Mouse (Mus musculus) hindbrain, embryonic 10.5 days (tissue): ENCODE data around the gene Tbc1d4. TPM values are rescaled to one million over a fixed set of nuclear protein-coding genes. Genes with fewer than 3 reads are reported as not detected.

Experiments used
- DNase-seq: peaks from one replicate; pipeline ENCODE4 v3.0.0-alpha.2; 2017; ENCODE audit warnings: low spot score
- H3K27ac ChIP-seq: fragments of 300-500 bp; sonication (generic); 2 replicates; pipeline ENCODE4 v1.5.1; 2016; ENCODE audit warnings: mild to moderate bottlenecking, moderate library complexity
- H3K27me3 ChIP-seq: fragments of 300-500 bp; sonication (generic); 2 replicates; pipeline ENCODE4 v1.6.1; 2016; ENCODE audit warnings: mild to moderate bottlenecking; ENCODE audit not compliant: poor library complexity, insufficient read depth, severe bottlenecking
- H3K36me3 ChIP-seq: fragments of 300-500 bp; sonication (generic); 2 replicates; pipeline ENCODE4 v1.6.1; 2016; ENCODE audit warnings: mild to moderate bottlenecking, moderate library complexity
- H3K4me1 ChIP-seq: fragments of 300-500 bp; sonication (generic); replicated peaks from 2 replicates; pipeline ENCODE4 v1.6.1; 2016; ENCODE audit warnings: mild to moderate bottlenecking
- H3K4me3 ChIP-seq: fragments of 300-500 bp; sonication (generic); 2 replicates; pipeline ENCODE4 v1.5.1; 2016; ENCODE audit warnings: mild to moderate bottlenecking, moderate library complexity
- H3K9me3 ChIP-seq: fragments of 300-500 bp; sonication (generic); 2 replicates; pipeline ENCODE4 v1.6.1; 2016; ENCODE audit warnings: mild to moderate bottlenecking, moderate library complexity
- WGBS: fragments of 180-500 bp; shearing (Covaris S2); methylation state at CpG from one replicate; pipeline ENCODE4 v1.1.7; 2016; 5-methylcytosine and 5-hydroxymethylcytosine counted together
- polyA plus RNA-seq: library from polyadenylated mRNA; unstranded; fragments of >200 nt; fragmentation: Nextera tagmentation; extraction: Ambion mirVana; gene quantifications from 2 replicates; pipeline ENCODE4 v1.2.1, GENCODE M21; 2016

The Tbc1d4 gene
- polyA plus RNA-seq, 1 experiment from 2014 or later, result 6.0 TPM

DNA sequence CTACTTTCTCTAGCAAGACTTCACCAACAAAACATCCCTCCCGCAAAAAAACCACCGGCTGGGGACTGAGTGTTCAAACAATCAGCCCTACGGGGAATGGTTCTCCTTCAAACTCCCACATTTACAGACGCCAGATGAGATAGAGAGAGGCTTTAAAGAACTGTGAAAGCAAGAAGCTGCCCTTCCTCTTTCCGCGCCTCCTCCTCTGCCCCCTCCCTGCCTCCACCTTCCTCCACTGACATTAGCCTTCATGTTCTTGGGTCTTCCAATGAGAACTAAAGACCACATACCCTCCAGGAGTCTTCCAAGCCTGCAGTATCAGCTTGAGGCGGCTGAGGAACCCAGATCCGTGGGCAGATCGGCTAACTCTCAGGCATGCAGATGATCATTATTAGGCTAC lies 7.2 kb upstream of the Tbc1d4 start:
- Histone ChIP-seq H3K9me3 (no peaks in the 10 kb centered on the region), H3K4me1 (peaks cover 4% of the 10 kb centered on the region; the same call in 1 of the 2 replicates), H3K4me3 (no peak overlapping the region), H3K36me3 (no peaks in the 10 kb centered on the region), H3K27ac (no peak overlapping the region), H3K27me3 (no peaks in the 10 kb centered on the region)
- 75% methylated on average over 9 of the region's 9 CpGs for WGBS
- DNase-seq, result no peak

GRCm38 (mm10) chr14:101613206-101613605 lies 4.2 kb upstream of the Tbc1d4 start:
- no peak for DNase-seq
- H3K36me3 ChIP-seq, result no peaks in the 10 kb centered on the region
- no peak overlapping the region for H3K4me3 ChIP-seq
- H3K4me1 ChIP-seq, result peaks cover 11% of the 10 kb centered on the region; the same call in 1 of the 2 replicates
- 72% methylated on average over 1 of the region's 1 CpGs for WGBS
- H3K27ac ChIP-seq, result no peak overlapping the region
- H3K27me3 ChIP-seq, result peaks cover 3% of the 10 kb centered on the region
- H3K9me3 ChIP-seq, result no peaks in the 10 kb centered on the region

GRCm38 (mm10) chr14:101610701-101611100 lies 1.7 kb upstream of the Tbc1d4 start:
- DNase-seq, result no peak
- Histone ChIP-seq H3K27me3 (peaks cover 20% of the 10 kb centered on the region), H3K4me1 (peaks cover 22% of the 10 kb centered on the region), H3K36me3 (no peaks in the 10 kb centered on the region), H3K4me3 (no peak overlapping the region), H3K27ac (no peak overlapping the region), H3K9me3 (no peaks in the 10 kb centered on the region)
- WGBS, result 86% methylated on average over 10 of the region's 10 CpGs

DNA sequence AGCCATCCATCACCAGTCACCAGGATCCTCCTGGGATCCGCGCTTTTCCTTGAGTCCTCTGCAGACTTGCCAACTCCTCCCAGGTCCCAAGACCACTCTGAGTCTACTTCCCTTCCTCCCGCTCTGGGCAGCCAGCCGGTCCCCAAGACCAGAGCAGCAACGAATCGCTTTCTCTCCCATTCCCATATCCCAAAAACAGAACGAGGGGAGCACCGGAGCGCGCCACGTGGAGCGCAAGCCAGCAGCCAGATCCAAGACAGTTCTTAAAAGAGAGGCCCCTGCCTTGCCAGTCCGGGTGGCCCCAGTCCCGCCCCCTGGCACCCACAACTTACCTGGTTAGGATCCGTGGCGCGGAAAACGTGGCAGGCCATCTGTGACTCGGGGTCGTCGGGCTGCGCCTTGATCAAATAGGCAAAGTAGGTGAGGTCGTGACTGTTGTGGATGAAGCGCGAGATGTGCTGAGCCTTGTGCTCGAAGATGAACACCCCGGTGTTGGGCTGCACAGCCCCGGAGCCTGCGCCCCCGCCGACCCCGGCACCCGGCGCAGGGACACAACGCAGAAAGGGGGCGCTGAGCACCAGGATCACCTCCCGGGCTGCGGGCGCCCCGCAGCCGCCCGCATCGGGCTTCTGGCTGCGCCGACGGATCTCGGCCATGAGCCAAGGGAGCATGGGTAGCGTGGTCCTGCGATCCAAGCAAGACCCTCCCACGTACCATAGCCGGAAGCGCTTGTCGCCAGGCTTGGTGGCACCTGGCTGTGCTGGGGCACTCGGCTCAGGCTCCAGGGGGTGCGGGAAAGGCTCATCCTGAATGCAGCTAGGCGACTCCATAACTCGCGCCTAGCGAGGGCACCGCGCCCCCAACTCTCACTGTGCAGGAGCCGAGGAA lies 1.1 kb downstream of the Tbc1d4 start:
- Histone ChIP-seq H3K36me3 (no peaks in the 10 kb centered on the region), H3K9me3 (no peaks in the 10 kb centered on the region), H3K4me3 (peak overlapping the region; percentile 80), H3K27ac (peak overlapping the region; percentile 86), H3K4me1 (peaks cover 21% of the 10 kb centered on the region), H3K27me3 (peaks cover 20% of the 10 kb centered on the region)
- DNase-seq, result peak; percentile 61
- WGBS, result under 1% methylated on average over 62 of the region's 62 CpGs

DNA sequence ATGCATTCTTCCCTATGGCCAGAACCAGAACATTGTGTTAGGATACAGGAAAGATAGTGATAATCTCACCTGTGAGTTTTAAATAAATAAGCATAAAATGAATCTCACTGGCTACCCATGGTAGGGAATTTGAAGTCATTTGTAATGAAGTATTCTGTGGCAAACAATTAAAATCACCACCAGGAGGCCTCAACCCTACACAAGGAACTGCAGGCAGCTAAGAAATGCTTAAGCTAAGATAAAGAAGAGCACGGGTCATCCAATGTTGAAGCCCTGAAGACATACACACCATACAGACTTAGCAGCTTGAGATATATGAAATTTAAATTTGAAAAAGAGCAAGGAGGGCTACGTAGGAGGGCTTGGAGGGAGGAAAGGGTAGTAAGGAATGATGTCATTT lies 3.1 kb downstream of the Tbc1d4 start:
- peaks cover 25% of the 10 kb centered on the region for H3K4me1 ChIP-seq
- no peak for DNase-seq

DNA sequence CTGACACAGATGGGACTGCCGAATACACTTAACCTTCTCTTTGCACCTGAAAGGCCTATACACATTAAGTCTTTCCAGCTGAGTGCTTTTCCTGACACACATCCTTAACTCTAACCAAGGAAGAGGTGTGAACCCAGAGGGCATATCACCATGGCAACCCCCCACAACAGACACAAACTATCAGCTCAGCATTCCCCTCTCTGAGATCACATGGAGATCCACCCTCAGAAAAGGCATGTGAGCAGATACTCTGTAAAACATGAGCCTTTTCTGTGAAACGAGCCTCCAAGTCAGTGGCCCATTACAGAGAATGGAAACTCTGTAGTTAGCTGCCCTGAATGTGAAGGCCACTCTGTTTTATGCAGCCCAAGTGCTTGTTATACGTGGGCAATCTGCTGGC lies 6.1 kb downstream of the Tbc1d4 start:
- Histone ChIP-seq H3K9me3 (no peaks in the 10 kb centered on the region), H3K27ac (no peak overlapping the region), H3K27me3 (peaks cover 13% of the 10 kb centered on the region), H3K4me1 (peaks cover 15% of the 10 kb centered on the region), H3K4me3 (no peak overlapping the region), H3K36me3 (no peaks in the 10 kb centered on the region)
- 58% methylated on average over 3 of the region's 3 CpGs for WGBS
- DNase-seq, result peak; percentile 12

More for the DNA sequence above, 3.1 kb downstream of the Tbc1d4 start:
- H3K4me3 ChIP-seq, result no peak overlapping the region
- H3K27me3 ChIP-seq, result peaks cover 20% of the 10 kb centered on the region
- no peaks in the 10 kb centered on the region for H3K9me3 ChIP-seq
- no peaks in the 10 kb centered on the region for H3K36me3 ChIP-seq
- no peak overlapping the region for H3K27ac ChIP-seq
- WGBS, result 60% methylated on average over 2 of the region's 2 CpGs

GRCm38 (mm10) chr14:101597096-101597715 lies 11.8 kb downstream of the Tbc1d4 start:
- Histone ChIP-seq H3K4me1 (no peaks in the 10 kb centered on the region), H3K36me3 (no peaks in the 10 kb centered on the region), H3K27me3 (no peaks in the 10 kb centered on the region), H3K4me3 (no peak overlapping the region), H3K27ac (no peak overlapping the region), H3K9me3 (no peaks in the 10 kb centered on the region)
- 90% methylated on average over 14 of the region's 14 CpGs for WGBS
- no peak for DNase-seq

GRCm38 (mm10) chr14:101596691-101597090 lies 12.3 kb downstream of the Tbc1d4 start:
- WGBS, result 94% methylated on average over 9 of the region's 9 CpGs
- no peaks in the 10 kb centered on the region for H3K9me3 ChIP-seq
- H3K4me3 ChIP-seq, result no peak overlapping the region
- H3K27me3 ChIP-seq, result no peaks in the 10 kb centered on the region
- no peaks in the 10 kb centered on the region for H3K36me3 ChIP-seq
- no peak for DNase-seq
- no peak overlapping the region for H3K27ac ChIP-seq
- no peaks in the 10 kb centered on the region for H3K4me1 ChIP-seq

DNA sequence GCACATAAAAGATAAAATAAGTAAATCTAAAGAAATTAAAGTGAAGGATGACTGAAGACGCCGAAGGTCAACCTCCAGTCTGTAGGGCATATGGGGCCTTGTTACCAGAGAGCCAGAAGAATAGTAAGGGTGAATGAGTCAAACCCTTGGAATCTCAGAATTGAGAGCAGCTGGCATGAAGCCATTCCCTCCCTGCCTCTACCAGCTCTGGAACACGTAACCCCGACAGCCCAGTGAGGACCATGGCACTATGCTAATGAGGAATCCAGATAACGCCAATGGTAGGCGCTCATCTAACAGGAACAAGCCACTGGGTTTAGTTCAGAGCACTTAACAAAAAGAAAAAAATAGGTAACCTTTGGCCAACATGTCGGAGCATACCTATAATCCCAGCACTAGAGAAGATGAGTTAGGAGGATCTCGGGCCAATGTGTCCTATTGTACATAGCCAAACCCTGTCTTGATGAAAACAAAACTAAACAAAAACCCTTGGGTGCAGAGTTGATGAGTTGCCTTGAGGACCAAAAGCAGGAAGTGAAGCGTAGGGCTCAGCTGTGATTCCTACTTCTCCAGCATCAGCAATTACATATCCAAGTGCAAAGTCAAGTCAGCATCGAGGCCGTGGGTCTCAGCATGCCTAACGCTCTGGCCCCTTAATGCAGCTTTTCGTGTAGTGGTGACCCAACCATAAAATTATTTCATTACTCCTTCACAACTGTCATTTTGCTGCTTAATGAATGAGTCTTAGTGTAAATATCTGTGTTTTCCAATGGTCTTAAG lies 13.5 kb downstream of the Tbc1d4 start:
- no peaks in the 10 kb centered on the region for H3K4me1 ChIP-seq
- 93% methylated on average over 13 of the region's 13 CpGs for WGBS
- H3K27ac ChIP-seq, result no peak overlapping the region
- H3K9me3 ChIP-seq, result no peaks in the 10 kb centered on the region
- no peaks in the 10 kb centered on the region for H3K27me3 ChIP-seq
- no peak for DNase-seq
- H3K4me3 ChIP-seq, result no peak overlapping the region
- no peaks in the 10 kb centered on the region for H3K36me3 ChIP-seq

DNA sequence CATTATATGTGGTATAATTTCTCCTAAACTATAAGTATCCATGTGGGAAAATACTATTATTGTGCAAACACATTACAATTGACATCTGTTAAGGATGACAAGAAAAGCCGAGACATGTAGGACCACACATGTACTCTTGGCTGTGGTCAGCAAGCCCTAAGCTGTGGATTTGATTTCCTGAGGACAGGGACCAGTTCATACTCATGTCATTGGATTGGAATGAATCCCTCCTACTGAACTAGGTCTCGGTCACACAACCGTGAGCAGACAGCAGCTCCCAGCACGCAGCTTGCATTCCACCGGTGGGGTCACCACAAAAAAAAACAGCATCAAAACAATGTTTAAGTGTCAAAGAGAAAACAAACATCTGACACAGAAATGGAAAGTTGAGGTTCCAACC lies 15.0 kb downstream of the Tbc1d4 start:
- H3K9me3 ChIP-seq, result no peaks in the 10 kb centered on the region
- no peaks in the 10 kb centered on the region for H3K36me3 ChIP-seq
- no peak for DNase-seq
- no peak overlapping the region for H3K27ac ChIP-seq
- H3K4me3 ChIP-seq, result no peak overlapping the region
- WGBS, result 88% methylated on average over 5 of the region's 5 CpGs
- H3K4me1 ChIP-seq, result no peaks in the 10 kb centered on the region
- H3K27me3 ChIP-seq, result no peaks in the 10 kb centered on the region

DNA sequence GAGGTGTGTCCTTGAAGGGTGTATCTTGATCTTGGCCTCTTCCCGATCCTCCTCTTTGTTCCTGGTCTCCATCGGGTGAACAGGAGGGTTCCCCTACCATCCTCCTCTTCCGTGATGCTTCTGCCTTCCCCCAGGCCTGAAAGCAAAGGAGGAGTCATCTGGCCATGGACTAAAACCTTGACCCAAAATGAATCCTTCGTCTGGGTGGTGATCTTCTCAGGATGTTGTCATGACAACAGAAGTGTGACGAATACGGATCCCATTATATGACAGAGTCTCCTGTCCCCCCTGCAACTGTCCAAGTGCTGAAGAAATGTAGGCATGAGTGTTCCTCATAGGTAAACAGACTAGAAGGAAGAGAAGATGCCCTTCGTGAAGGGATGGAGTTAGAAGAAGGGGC lies 15.7 kb downstream of the Tbc1d4 start:
- Histone ChIP-seq H3K9me3 (no peaks in the 10 kb centered on the region), H3K27ac (no peak overlapping the region), H3K4me1 (no peaks in the 10 kb centered on the region), H3K4me3 (no peak overlapping the region), H3K27me3 (no peaks in the 10 kb centered on the region), H3K36me3 (no peaks in the 10 kb centered on the region)
- WGBS, result 84% methylated on average over 7 of the region's 7 CpGs
- DNase-seq, result no peak

GRCm38 (mm10) chr14:101591101-101591500 lies 17.9 kb downstream of the Tbc1d4 start:
- Histone ChIP-seq H3K36me3 (no peaks in the 10 kb centered on the region), H3K4me1 (no peaks in the 10 kb centered on the region), H3K27ac (no peak overlapping the region), H3K27me3 (no peaks in the 10 kb centered on the region), H3K4me3 (no peak overlapping the region), H3K9me3 (no peaks in the 10 kb centered on the region)
- 80% methylated on average over 5 of the region's 5 CpGs for WGBS
- no peak for DNase-seq
